Mouse (Mus musculus) lung, embryonic 15.5 days (tissue): ENCODE measurements at regions not wholly inside any gene's neighbourhood (a gene's known extent, or its start where the extent isn't known, plus 50 kb on each side); places are given as distances from the start of the nearest gene placed in this dataset.

Source experiments
- ATAC-seq: fragments of 200-750 bp; cut with Nextera tagmentation; 2 replicates; pipeline ENCODE4 v1.8.0; 2017; ENCODE audit warnings: moderate number of reproducible peaks, borderline replicate concordance; ENCODE audit not compliant: low FRiP score, low TSS enrichment; ENCODE audit errors: extremely low read depth
- H3K27ac ChIP-seq: fragments of 300-500 bp; sonication (generic); 2 replicates; pipeline ENCODE4 v1.5.1; 2015; ENCODE audit warnings: moderate library complexity, mild to moderate bottlenecking, inconsistent platforms
- H3K27me3 ChIP-seq: fragments of 300-500 bp; sonication (generic); 2 replicates; pipeline ENCODE4 v1.6.1; 2015; ENCODE audit warnings: inconsistent platforms
- H3K36me3 ChIP-seq: fragments of 300-500 bp; sonication (generic); 2 replicates; pipeline ENCODE4 v1.6.1; 2015; ENCODE audit warnings: inconsistent platforms
- H3K4me1 ChIP-seq: fragments of 300-500 bp; sonication (generic); 2 replicates; pipeline ENCODE4 v1.6.1; 2015; ENCODE audit warnings: inconsistent platforms
- H3K4me2 ChIP-seq: fragments of 300-500 bp; sonication (generic); 2 replicates; pipeline ENCODE4 v1.6.1; 2015; ENCODE audit warnings: inconsistent platforms, mild to moderate bottlenecking, moderate library complexity
- H3K4me3 ChIP-seq: fragments of 300-500 bp; sonication (generic); 2 replicates; pipeline ENCODE4 v1.5.1; 2015; ENCODE audit warnings: mild to moderate bottlenecking, inconsistent platforms
- H3K9ac ChIP-seq: fragments of 300-500 bp; sonication (generic); 2 replicates; pipeline ENCODE4 v1.6.1; 2015; ENCODE audit warnings: inconsistent platforms
- H3K9me3 ChIP-seq: fragments of 300-500 bp; sonication (generic); 2 replicates; pipeline ENCODE4 v1.6.1; 2016; ENCODE audit warnings: inconsistent platforms
- WGBS: fragments of 180-500 bp; shearing (Covaris S2); methylation state at CpG from one replicate; pipeline ENCODE4 v1.1.7; 2015; 5-methylcytosine and 5-hydroxymethylcytosine counted together

DNA sequence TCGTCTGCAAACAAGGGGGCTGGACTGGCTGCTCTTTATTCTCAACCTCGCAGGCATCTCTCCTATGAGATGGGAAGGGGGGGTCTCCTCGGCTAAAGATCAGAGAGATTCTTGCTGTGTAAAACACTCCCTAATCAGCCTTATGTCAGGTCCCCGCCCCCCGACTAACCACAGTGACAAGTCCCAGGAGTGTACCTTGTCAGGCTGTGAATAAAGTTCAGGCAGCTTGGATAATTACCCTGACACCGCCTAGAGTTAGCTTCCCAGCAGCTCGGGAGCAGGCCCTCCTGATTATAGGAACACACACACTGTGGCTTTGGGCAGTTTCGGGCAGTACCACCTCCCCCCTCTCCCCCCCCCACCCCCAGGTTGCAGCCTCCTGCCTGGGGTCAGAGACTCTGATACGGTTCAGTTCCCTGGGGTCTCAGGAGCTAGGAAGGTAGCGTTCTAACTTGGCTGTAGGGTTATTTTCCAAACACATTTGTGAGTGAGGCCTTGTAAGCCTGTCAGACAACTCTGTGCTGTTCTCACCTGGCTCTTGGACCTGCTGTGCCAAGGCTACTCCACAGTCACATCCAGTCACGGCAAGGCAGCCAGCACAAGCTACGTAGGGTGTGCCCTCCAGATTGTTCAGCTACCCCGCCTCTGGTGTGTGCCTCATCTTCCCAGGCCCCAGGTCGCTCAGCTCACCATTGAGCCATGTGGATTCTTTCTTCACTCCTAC, 461.0 kb upstream of the Zmiz1 start:
- WGBS: 49% methylated on average over 14 of the region's 14 CpGs
- H3K9ac ChIP-seq: no peak overlapping the region
- no peak for ATAC-seq

DNA sequence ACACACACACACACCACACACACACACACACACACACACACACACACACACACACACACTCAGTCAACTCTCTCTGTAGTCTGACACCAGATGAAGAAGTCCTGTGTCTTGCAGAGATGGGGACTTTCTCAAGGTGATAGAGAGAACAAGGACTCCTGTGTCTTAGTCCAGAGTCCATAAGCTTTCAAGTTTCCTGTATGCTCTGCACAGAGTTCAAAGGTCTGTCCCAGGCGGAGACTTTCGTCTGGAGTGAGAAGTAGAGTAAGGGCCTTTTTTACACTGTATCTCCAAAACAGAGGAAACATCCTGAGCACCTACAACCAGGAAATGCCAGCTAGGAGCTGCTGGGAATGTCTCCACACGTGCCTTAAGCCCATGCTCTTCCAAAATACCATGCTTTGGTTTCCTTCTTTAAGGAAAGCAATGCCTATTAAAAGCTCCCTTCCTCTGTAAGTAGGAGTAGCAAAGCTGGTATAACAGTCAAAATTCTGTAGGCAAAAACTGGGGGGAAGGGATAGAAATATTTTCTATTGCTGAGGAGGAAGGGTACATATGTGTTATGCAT, 459.9 kb upstream of the Zmiz1 start:
- no peak for ATAC-seq
- no peak overlapping the region for H3K4me2 ChIP-seq
- WGBS: 47% methylated on average over 3 of the region's 3 CpGs
- H3K4me1 ChIP-seq: peaks cover 4% of the 10 kb centered on the region
- H3K4me3 ChIP-seq: no peak overlapping the region
- no peaks in the 10 kb centered on the region for H3K27me3 ChIP-seq
- H3K36me3 ChIP-seq: no peaks in the 10 kb centered on the region
- H3K9ac ChIP-seq: no peak overlapping the region
- H3K27ac ChIP-seq: no peak overlapping the region
- no peaks in the 10 kb centered on the region for H3K9me3 ChIP-seq

More for the DNA sequence above, 461.0 kb upstream of the Zmiz1 start:
- Histone ChIP-seq H3K9me3 (no peaks in the 10 kb centered on the region), H3K4me3 (no peak overlapping the region), H3K4me2 (no peak overlapping the region), H3K27me3 (no peaks in the 10 kb centered on the region), H3K27ac (no peak overlapping the region), H3K36me3 (no peaks in the 10 kb centered on the region), H3K4me1 (peaks cover 15% of the 10 kb centered on the region)

DNA sequence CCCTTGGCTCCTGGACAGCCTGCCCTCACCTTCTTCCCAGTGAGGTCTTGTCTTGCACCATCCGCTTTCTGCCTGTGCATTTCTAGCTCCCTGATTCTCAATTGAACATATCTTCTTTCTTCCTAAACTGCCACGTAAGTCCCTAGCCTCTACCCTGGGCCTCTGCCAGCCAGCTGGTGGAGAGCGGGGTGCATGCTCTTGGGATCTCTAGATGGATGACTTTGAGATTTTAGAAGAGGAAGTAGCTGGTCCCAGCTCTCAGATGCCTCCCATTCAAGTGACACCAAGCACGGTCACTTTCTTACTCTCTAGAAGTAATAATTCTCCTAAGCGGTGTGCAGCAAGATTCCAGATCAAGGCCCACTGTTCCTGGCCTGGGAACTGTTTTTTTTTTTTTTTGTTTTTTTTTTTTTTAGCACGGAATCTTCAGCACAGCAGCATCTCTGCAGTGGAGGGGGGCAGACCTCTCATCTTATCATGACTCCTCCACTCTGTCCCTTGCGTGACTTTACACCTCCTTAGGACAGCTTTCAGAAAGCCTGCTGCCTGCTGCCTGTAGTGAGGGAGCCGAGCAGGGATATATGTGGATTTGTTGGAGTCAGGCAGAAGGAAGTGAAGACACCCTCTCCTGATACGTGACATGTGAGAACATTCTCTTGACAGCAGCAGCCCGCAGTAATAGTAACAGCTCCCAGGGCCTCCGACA, 453.6 kb upstream of the Zmiz1 start:
- H3K4me2 ChIP-seq: no peak overlapping the region
- no peaks in the 10 kb centered on the region for H3K9me3 ChIP-seq
- no peaks in the 10 kb centered on the region for H3K4me1 ChIP-seq
- no peaks in the 10 kb centered on the region for H3K27me3 ChIP-seq
- H3K27ac ChIP-seq: no peak overlapping the region
- WGBS: 46% methylated on average over 11 of the region's 11 CpGs
- no peak overlapping the region for H3K9ac ChIP-seq
- H3K4me3 ChIP-seq: no peak overlapping the region
- H3K36me3 ChIP-seq: no peaks in the 10 kb centered on the region
- 0 out of 2 replicates have a peak, but pooled peaks have one; percentile 23 for ATAC-seq

DNA sequence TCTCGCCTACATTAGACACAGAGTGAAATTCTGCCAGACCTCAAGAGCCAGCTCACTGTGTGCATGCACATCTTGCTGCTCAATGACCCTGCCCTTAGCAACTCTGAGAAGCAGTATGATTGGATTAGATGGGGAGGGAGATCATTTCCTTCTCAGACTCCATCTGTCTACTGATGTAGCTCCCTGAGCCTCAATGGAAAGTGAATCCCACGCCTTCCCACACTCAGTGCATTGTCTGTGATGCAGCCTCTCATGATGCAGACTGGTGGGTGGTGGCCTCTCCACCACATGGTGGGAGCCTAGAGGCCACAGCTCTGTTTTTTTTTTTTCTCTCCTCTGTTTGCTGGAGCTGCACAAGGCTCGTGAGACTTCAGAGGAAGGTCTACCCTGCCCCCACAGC, 447.1 kb upstream of the Zmiz1 start:
- H3K9me3 ChIP-seq: no peaks in the 10 kb centered on the region
- H3K4me3 ChIP-seq: no peak overlapping the region
- 60% methylated on average over 3 of the region's 3 CpGs for WGBS
- H3K4me2 ChIP-seq: no peak overlapping the region
- peaks cover 19% of the 10 kb centered on the region for H3K4me1 ChIP-seq
- no peak overlapping the region for H3K9ac ChIP-seq
- ATAC-seq: no peak
- no peaks in the 10 kb centered on the region for H3K27me3 ChIP-seq
- no peaks in the 10 kb centered on the region for H3K36me3 ChIP-seq
- no peak overlapping the region for H3K27ac ChIP-seq

DNA sequence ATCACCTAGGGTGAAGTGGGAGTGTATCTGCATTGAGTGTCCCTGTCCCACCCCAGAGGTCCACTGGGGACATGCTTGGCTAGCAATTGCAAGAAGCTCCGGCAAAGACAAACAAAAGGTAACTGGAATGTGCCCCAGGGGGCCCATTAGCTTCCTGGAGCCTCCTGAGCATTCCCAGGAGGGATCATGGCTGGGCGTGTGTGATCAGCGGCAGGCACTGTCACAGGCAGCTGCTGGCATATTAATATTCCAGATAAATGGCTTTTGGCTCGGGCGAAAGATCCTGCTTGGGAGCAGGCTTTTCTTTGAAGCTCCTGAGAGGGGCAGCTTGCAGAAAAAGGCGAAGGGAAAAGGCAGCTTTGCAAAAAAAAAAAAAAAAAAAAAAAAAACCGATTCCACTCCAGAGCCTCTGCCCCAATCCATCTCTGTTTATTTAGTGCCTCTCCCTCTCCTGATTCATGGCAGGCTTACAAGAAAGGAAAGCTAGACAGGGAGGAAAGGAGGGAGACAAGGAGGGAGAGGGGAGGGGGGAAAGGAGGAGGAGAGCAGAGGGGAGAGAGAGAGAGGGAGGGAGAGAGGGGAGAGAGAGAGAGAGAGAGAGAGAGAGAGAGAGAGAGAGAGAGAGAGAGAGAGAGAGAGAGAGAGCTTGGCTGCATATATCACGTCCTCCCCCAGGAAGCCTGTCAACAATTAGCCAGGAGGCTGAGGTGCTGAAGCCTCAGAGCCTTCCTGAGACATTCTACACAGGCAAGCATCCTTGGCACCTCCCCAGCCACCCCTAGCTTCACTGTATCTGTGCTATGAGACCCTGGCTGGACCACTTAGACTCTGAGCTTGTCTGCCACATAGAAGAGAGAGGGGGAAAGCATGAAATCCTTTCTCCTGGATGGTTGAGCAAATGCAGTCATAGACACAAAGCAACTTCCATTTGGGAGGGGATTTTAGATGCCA, 443.4 kb upstream of the Zmiz1 start:
- Histone ChIP-seq H3K4me3 (no peak overlapping the region), H3K4me2 (peak overlapping the region; percentile 6; the same call in 1 of the 2 replicates), H3K9ac (no peak overlapping the region), H3K27me3 (no peaks in the 10 kb centered on the region), H3K9me3 (no peaks in the 10 kb centered on the region), H3K4me1 (peaks cover 19% of the 10 kb centered on the region), H3K36me3 (no peaks in the 10 kb centered on the region), H3K27ac (peak overlapping the region; percentile 41)
- 5% methylated on average over 8 of the region's 8 CpGs for WGBS
- peak; percentile 80 for ATAC-seq

DNA sequence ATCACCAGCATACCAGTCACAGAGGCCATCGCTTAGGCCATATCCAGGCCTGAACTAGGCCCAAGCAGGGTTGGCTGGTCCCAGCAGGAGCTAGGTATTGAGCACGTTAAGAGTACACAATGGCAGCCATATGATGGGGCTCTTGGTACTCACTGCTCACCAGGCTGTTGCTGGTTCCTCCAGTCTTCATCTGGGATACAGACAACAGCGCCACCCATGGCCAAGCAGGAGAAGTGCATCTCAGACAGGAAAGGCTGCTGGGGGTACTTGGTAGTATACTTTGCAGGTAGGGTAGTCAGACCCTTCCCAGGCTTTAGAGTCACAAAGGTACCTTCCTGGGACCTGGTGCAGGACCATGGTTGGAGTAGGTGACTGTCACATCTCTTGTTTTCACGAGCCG, 441.1 kb upstream of the Zmiz1 start:
- Histone ChIP-seq H3K4me2 (no peak overlapping the region), H3K4me1 (peaks cover 19% of the 10 kb centered on the region), H3K9ac (no peak overlapping the region), H3K36me3 (no peaks in the 10 kb centered on the region), H3K27me3 (no peaks in the 10 kb centered on the region), H3K27ac (no peak overlapping the region), H3K9me3 (no peaks in the 10 kb centered on the region), H3K4me3 (no peak overlapping the region)
- no peak for ATAC-seq
- 83% methylated on average over 5 of the region's 5 CpGs for WGBS

DNA sequence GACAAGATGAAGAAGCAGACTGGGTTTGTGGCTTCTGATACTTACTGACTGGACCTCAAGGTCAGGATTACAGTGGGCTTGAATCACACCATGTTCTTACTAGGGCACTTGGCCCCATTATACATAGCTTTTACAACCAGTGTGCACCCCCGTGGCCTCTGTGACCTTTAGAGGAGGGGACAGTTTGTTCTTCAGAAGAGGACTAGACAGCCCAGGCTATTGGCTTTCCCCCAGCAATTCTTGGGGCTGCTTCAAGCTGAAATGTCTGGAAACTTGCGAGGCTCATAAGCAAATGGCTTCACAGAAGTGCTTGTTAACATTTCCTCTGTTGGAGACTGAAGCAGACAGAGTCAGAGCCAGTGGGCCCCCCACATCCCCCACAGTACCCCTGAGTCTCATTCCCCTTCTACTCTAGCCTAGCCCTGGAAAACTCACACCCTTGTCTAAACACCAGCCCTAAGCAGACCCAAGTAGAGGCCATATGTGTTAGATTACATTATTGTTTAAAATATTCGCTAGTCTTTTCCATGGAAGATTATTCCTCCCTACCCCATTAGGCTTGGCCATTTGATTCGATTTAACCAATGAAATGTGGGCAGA, 439.6 kb upstream of the Zmiz1 start:
- H3K4me2 ChIP-seq: no peak overlapping the region
- WGBS: 53% methylated on average over 4 of the region's 4 CpGs
- H3K4me1 ChIP-seq: peaks cover 19% of the 10 kb centered on the region
- no peak overlapping the region for H3K9ac ChIP-seq
- no peaks in the 10 kb centered on the region for H3K27me3 ChIP-seq
- no peak for ATAC-seq
- no peaks in the 10 kb centered on the region for H3K36me3 ChIP-seq
- H3K27ac ChIP-seq: peak overlapping the region; percentile 11; the same call in 1 of the 2 replicates
- H3K4me3 ChIP-seq: no peak overlapping the region
- H3K9me3 ChIP-seq: no peaks in the 10 kb centered on the region

DNA sequence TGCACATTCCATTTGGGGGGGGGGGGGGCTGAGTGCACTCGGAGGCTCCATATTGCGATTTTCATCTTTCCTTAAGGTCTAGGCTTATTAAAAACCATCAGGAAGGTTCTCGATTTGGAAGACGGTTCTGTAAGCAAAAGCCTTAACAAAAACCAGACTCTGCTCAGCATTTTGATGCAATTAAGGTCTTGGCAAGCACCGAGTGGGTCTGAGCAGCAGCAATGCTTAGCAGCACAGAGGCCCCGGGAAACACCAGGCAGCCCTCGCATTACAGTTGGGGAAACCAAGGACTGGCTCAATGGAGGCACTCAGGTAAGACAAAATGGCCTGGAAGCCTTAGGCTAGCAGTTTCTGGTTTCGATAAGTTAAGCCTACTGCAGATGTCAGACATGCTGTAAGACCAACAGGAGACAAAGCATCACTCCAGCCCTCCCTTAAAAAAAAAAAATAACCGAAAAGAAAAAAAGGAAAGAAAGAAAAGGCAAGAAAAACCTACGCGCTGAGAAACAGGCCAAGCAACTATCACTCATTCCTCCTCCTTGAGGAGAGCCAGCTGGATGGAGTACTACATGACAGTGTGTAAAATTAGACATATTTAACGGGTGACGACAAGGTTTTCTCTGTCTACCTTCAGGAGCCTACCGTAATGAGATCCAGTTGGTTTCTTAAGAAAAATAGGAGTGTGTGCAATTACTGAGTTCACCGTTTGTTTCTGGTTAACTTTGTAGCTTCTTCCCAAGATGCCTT, 436.3 kb upstream of the Zmiz1 start:
- Histone ChIP-seq H3K4me3 (no peak overlapping the region), H3K27me3 (no peaks in the 10 kb centered on the region), H3K9me3 (no peaks in the 10 kb centered on the region), H3K9ac (no peak overlapping the region), H3K36me3 (no peaks in the 10 kb centered on the region), H3K4me1 (no peaks in the 10 kb centered on the region), H3K4me2 (no peak overlapping the region), H3K27ac (no peak overlapping the region)
- ATAC-seq: no peak
- 75% methylated on average over 15 of the region's 15 CpGs for WGBS

DNA sequence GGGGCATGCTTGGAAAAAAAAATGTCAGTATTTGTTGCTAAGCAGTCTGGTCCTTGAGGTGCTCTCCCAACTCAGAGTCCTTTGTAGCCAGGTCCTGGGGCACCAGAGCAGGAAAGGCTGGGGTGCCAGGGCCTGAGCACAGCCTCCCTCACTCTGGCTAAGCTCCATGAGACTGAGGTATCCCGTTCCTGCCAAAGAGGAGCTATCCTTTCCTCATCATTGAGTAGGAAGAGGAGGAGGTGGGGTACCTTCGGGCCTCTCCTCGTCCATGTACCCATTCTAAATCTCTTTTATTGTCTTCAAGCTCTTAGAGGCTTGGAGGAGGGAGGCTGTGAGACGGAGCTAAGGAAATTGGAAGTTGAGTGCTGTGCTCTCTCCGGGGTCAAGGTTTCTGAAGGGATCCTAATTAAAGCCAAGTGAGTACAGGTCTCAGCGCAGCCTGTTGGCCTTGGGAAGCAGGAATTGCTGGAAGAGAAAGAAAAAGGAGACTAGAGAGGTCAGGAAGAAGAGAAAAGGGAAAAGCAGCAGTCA, 435.6 kb upstream of the Zmiz1 start:
- ATAC-seq: no peak
- H3K27ac ChIP-seq: no peak overlapping the region

DNA sequence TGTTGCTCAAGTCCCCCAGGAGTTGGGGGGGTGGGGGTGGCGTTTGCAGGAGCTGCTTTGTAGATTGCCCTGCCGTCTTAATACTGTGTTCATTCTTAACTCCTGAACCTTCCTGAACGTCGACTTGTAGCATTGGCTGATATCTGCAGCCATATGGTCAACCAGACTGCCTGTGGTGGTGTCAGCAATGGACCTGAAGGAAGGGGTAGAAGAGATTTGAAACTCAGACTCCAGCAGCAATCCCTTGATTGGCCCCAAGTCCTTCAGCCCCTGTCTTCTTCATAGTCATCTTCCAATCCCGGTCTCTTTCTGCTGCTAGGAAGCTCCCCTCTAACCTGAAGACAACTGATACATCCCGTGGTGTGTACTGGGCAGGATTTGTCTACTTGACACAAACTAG, 433.9 kb upstream of the Zmiz1 start:
- H3K27ac ChIP-seq: no peak overlapping the region
- no peaks in the 10 kb centered on the region for H3K4me1 ChIP-seq
- no peak overlapping the region for H3K4me3 ChIP-seq
- no peaks in the 10 kb centered on the region for H3K36me3 ChIP-seq
- WGBS: 78% methylated on average over 6 of the region's 6 CpGs
- H3K9ac ChIP-seq: no peak overlapping the region
- H3K27me3 ChIP-seq: no peaks in the 10 kb centered on the region
- H3K4me2 ChIP-seq: no peak overlapping the region
- ATAC-seq: no peak
- H3K9me3 ChIP-seq: no peaks in the 10 kb centered on the region

More for the DNA sequence above, 435.6 kb upstream of the Zmiz1 start:
- H3K27me3 ChIP-seq: no peaks in the 10 kb centered on the region
- H3K4me2 ChIP-seq: no peak overlapping the region
- H3K4me3 ChIP-seq: no peak overlapping the region
- no peaks in the 10 kb centered on the region for H3K36me3 ChIP-seq
- H3K4me1 ChIP-seq: no peaks in the 10 kb centered on the region
- no peak overlapping the region for H3K9ac ChIP-seq
- H3K9me3 ChIP-seq: no peaks in the 10 kb centered on the region
- 83% methylated on average over 6 of the region's 6 CpGs for WGBS
